Mouse (Mus musculus): ENCODE measurements around the gene Ank2.

DNA sequence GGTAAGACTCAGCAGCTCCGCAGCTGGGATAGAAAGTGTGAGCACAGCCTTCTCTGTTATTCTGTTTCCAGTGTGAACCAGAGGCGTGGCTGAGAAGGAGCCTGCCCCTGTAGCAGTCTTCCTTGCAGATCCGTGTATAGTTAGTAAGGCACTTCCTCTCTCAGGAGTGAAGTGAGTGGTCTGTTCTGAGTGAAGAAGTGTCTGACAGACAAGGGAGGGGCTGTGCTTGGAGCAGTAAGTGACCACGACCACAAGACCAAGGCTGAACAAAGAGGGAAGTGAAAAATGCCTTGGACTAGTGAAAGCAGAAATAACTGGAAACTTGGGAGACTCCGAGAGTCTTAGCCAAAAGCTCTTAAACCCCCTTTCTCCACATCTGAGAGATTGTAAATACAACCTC is 143.9 kb downstream of the Ank2 start:
- no peak for TF ChIP-seq POLR2A (IDR thresholded peaks at IDR 0.05; ENCODE audit: control insufficient read depth, low read depth, low read length)
- no peak for TF ChIP-seq CTCF (IDR thresholded peaks at IDR 0.05; ENCODE audit: control insufficient read depth, insufficient read depth, insufficient replicate concordance, low read depth, low read length)
